Mouse (Mus musculus) stomach, postnatal 0 days (tissue): ENCODE data around the gene Rtp4. TPM values are rescaled to one million over a fixed set of nuclear protein-coding genes. Genes with fewer than 3 reads are reported as not detected.
A peak's percentile ranks its signal among the peaks of the same experiment; 100 is the strongest.

ENCODE experiments used
- ATAC-seq: fragments of 200-750 bp; cut with Nextera tagmentation; 2 replicates; pipeline ENCODE4 v1.8.0; 2017; ENCODE audit not compliant: low FRiP score, low TSS enrichment
- DNase-seq: peaks from one replicate; pipeline ENCODE4 v3.0.0-alpha.2; 2016; ENCODE audit warnings: low spot score
- H3K27ac ChIP-seq: fragments of 300-500 bp; sonication (generic); replicated peaks from 2 replicates; pipeline ENCODE4 v1.5.1; 2014; ENCODE audit warnings: mild to moderate bottlenecking, control low read depth
- H3K27me3 ChIP-seq: fragments of 300-500 bp; sonication (generic); 2 replicates; pipeline ENCODE4 v1.6.1; 2014; ENCODE audit warnings: low read length; ENCODE audit not compliant: control insufficient read depth, insufficient read depth
- H3K36me3 ChIP-seq: fragments of 300-500 bp; sonication (generic); 2 replicates; pipeline ENCODE4 v1.6.1; 2014; ENCODE audit warnings: low read length, mixed read lengths; ENCODE audit not compliant: control insufficient read depth, insufficient read depth
- H3K4me1 ChIP-seq: fragments of 300-500 bp; sonication (generic); replicated peaks from 2 replicates; pipeline ENCODE4 v1.6.1; 2014; ENCODE audit warnings: antibody characterized with exemption; ENCODE audit not compliant: control insufficient read depth, insufficient read depth
- H3K4me2 ChIP-seq: fragments of 300-500 bp; sonication (generic); replicated peaks from 2 replicates; pipeline ENCODE4 v1.6.1; 2014; ENCODE audit warnings: low read depth, mild to moderate bottlenecking, control low read depth, moderate library complexity
- H3K4me3 ChIP-seq: fragments of 300-500 bp; sonication (generic); 2 replicates; pipeline ENCODE4 v1.5.1; 2014; ENCODE audit warnings: low read depth, low read length, control low read depth
- H3K9ac ChIP-seq: fragments of 300-500 bp; sonication (generic); 2 replicates; pipeline ENCODE4 v1.6.1; 2014; ENCODE audit warnings: mild to moderate bottlenecking, low read length, control low read depth, mixed read lengths
- H3K9me3 ChIP-seq: fragments of 300-500 bp; sonication (generic); 2 replicates; pipeline ENCODE4 v1.6.1; 2016; ENCODE audit warnings: low read length; ENCODE audit not compliant: control insufficient read depth
- CTCF ChIP-seq: IDR thresholded peaks from 2 replicates; pipeline ENCODE4 v1.5.1; 2016; ENCODE audit warnings: antibody characterized with exemption, low read depth, mild to moderate bottlenecking, moderate library complexity
- EP300 ChIP-seq: optimal IDR thresholded peaks from 2 replicates; pipeline ENCODE3; 2016; ENCODE audit warnings: antibody characterized with exemption
- WGBS: fragments of 180-500 bp; shearing (Covaris S2); extraction: QIAGEN DNeasy Blood & Tissue Kit; methylation state at CpG from one replicate; pipeline ENCODE4 v1.1.7; 2014; 5-methylcytosine and 5-hydroxymethylcytosine counted together
- polyA plus RNA-seq: library from polyadenylated mRNA; unstranded; fragments of >200 nt; fragmentation: Nextera tagmentation; extraction: Ambion mirVana; gene quantifications from 2 replicates; pipeline ENCODE4 v1.2.1, GENCODE M21; 2015

Rtp4 gene
- polyA plus RNA-seq, 1 experiment from 2014 or later = 19.7 TPM

GRCm38 (mm10) chr16:23504320-23504744 lies 15.8 kb upstream of the Rtp4 start:
- 79% methylated on average over 3 of the region's 3 CpGs for WGBS
- H3K4me1 ChIP-seq = no peaks in the 10 kb centered on the region
- no peak overlapping the region for H3K9ac ChIP-seq
- TF ChIP-seq CTCF (no peak), EP300 (no peak)
- DNase-seq (no peak), ATAC-seq (no peak)
- H3K27ac ChIP-seq = no peak overlapping the region
- H3K4me2 ChIP-seq = no peak overlapping the region
- H3K4me3 ChIP-seq = no peak overlapping the region
- no peaks in the 10 kb centered on the region for H3K36me3 ChIP-seq
- H3K27me3 ChIP-seq = no peaks in the 10 kb centered on the region
- no peaks in the 10 kb centered on the region for H3K9me3 ChIP-seq

- 50% methylated on average over 11 of the region's 11 CpGs for WGBS
- H3K27me3 ChIP-seq = no peaks in the 10 kb centered on the region
- ATAC-seq (no peak), DNase-seq (no peak)
- H3K27ac ChIP-seq = no peak overlapping the region
- H3K4me3 ChIP-seq = no peak overlapping the region
- H3K9ac ChIP-seq = no peak overlapping the region
- no peaks in the 10 kb centered on the region for H3K36me3 ChIP-seq
- no peak overlapping the region for H3K4me2 ChIP-seq
- TF ChIP-seq EP300 = no peak
- no peak for TF ChIP-seq CTCF
- no peaks in the 10 kb centered on the region for H3K9me3 ChIP-seq
- H3K4me1 ChIP-seq = no peaks in the 10 kb centered on the region
Measured at GRCm38 (mm10) chr16:23505904-23506687, 14.0 kb upstream of the Rtp4 start.

- 59% methylated on average over 4 of the region's 4 CpGs for WGBS
- no peak for DNase-seq
- H3K27ac ChIP-seq = no peak overlapping the region
- no peaks in the 10 kb centered on the region for H3K4me1 ChIP-seq
- H3K4me2 ChIP-seq = no peak overlapping the region
- no peak overlapping the region for H3K4me3 ChIP-seq
- H3K9ac ChIP-seq = no peak overlapping the region
- peak; percentile 94 for ATAC-seq
- TF ChIP-seq EP300 (no peak), CTCF (no peak)
- H3K27me3 ChIP-seq = no peaks in the 10 kb centered on the region
- no peaks in the 10 kb centered on the region for H3K9me3 ChIP-seq
- H3K36me3 ChIP-seq = no peaks in the 10 kb centered on the region
Measured at GRCm38 (mm10) chr16:23511166-23511935, 8.7 kb upstream of the Rtp4 start.

- Histone ChIP-seq H3K4me3 (no peak overlapping the region), H3K4me2 (no peak overlapping the region), H3K9me3 (no peaks in the 10 kb centered on the region), H3K36me3 (no peaks in the 10 kb centered on the region), H3K27ac (no peak overlapping the region), H3K4me1 (no peaks in the 10 kb centered on the region), H3K9ac (no peak overlapping the region), H3K27me3 (no peaks in the 10 kb centered on the region)
- DNase-seq (no peak), ATAC-seq (no peak)
- TF ChIP-seq CTCF = no peak
- 81% methylated on average over 1 of the region's 1 CpGs for WGBS
Measured at GRCm38 (mm10) chr16:23513401-23513800, 6.7 kb upstream of the Rtp4 start.

GRCm38 (mm10) chr16:23515766-23516165 lies 4.3 kb upstream of the Rtp4 start:
- Histone ChIP-seq H3K27me3 (no peaks in the 10 kb centered on the region), H3K4me3 (no peak overlapping the region), H3K36me3 (no peaks in the 10 kb centered on the region), H3K9me3 (no peaks in the 10 kb centered on the region), H3K27ac (no peak overlapping the region), H3K4me2 (no peak overlapping the region), H3K9ac (no peak overlapping the region), H3K4me1 (no peaks in the 10 kb centered on the region)
- DNase-seq (no peak), ATAC-seq (no peak)
- TF ChIP-seq EP300 (no peak), CTCF (no peak)
- WGBS = 38% methylated on average over 3 of the region's 3 CpGs

- Histone ChIP-seq H3K27ac (no peak overlapping the region), H3K4me3 (no peak overlapping the region), H3K27me3 (no peaks in the 10 kb centered on the region), H3K9ac (no peak overlapping the region), H3K36me3 (no peaks in the 10 kb centered on the region), H3K4me1 (no peaks in the 10 kb centered on the region), H3K4me2 (no peak overlapping the region), H3K9me3 (no peaks in the 10 kb centered on the region)
- DNase-seq (no peak), ATAC-seq (no peak)
- TF ChIP-seq CTCF (no peak), EP300 (no peak)
- WGBS = 39% methylated on average over 2 of the region's 2 CpGs
Measured at GRCm38 (mm10) chr16:23516606-23517005, 3.5 kb upstream of the Rtp4 start.
